Mouse (Mus musculus) myocyte (in vitro differentiated cells): ENCODE measurements around the gene Dlgap4.

Experiments used
- CEBPB ChIP-seq: IDR thresholded peaks from 2 replicates; pipeline ENCODE4 v1.6.1; 2011; ENCODE audit warnings: mild to moderate bottlenecking, moderate library complexity; ENCODE audit not compliant: poor library complexity, insufficient read depth, severe bottlenecking
- E2F4 ChIP-seq: IDR thresholded peaks from one replicate; pipeline ENCODE4 v1.6.1; 2011; ENCODE audit warnings: mild to moderate bottlenecking, control low read depth, moderate library complexity; ENCODE audit not compliant: insufficient read depth
- MAX ChIP-seq: IDR thresholded peaks from one replicate; pipeline ENCODE4 v1.6.1; 2011; ENCODE audit warnings: low read depth, mild to moderate bottlenecking, control low read depth
- MYOD1 ChIP-seq, 3 experiments: IDR thresholded peaks; one replicate each; pipeline ENCODE4 v1.6.1; 2011; ENCODE audit warnings: control low read depth in 2 of 3, low read depth in 2 of 3, mild to moderate bottlenecking in 2 of 3, moderate library complexity in 1 of 3; ENCODE audit not compliant: insufficient read length in 2 of 3, control insufficient read depth in 1 of 3
- MYOG ChIP-seq, 3 experiments: IDR thresholded peaks; one replicate each; pipeline ENCODE4 v1.6.1; 2011; ENCODE audit warnings: control low read depth in 2 of 3, low read depth in 2 of 3, mild to moderate bottlenecking in 2 of 3; ENCODE audit not compliant: insufficient read length in 2 of 3, control insufficient read depth in 1 of 3, insufficient read depth in 1 of 3
- POLR2A ChIP-seq: IDR thresholded peaks from one replicate; pipeline ENCODE4 v1.6.1; 2011; ENCODE audit warnings: low read depth, mild to moderate bottlenecking, control low read depth, moderate library complexity; ENCODE audit not compliant: insufficient read length
- POLR2AphosphoS2 ChIP-seq: IDR thresholded peaks from one replicate; pipeline ENCODE4 v1.6.1; 2011; ENCODE audit warnings: low read depth, control low read depth; ENCODE audit not compliant: insufficient read length
- SRF ChIP-seq: IDR thresholded peaks from one replicate; pipeline ENCODE4 v1.6.1; 2011; ENCODE audit warnings: low read depth; ENCODE audit not compliant: control insufficient read depth, insufficient read length
- TCF12 ChIP-seq: IDR thresholded peaks from one replicate; pipeline ENCODE4 v1.6.1; 2011; ENCODE audit warnings: mild to moderate bottlenecking, control low read depth; ENCODE audit not compliant: poor library complexity, insufficient read depth, severe bottlenecking
- USF1 ChIP-seq: IDR thresholded peaks from one replicate; pipeline ENCODE4 v1.6.1; 2011; ENCODE audit warnings: low read depth, mild to moderate bottlenecking, control low read depth, moderate library complexity

DNA sequence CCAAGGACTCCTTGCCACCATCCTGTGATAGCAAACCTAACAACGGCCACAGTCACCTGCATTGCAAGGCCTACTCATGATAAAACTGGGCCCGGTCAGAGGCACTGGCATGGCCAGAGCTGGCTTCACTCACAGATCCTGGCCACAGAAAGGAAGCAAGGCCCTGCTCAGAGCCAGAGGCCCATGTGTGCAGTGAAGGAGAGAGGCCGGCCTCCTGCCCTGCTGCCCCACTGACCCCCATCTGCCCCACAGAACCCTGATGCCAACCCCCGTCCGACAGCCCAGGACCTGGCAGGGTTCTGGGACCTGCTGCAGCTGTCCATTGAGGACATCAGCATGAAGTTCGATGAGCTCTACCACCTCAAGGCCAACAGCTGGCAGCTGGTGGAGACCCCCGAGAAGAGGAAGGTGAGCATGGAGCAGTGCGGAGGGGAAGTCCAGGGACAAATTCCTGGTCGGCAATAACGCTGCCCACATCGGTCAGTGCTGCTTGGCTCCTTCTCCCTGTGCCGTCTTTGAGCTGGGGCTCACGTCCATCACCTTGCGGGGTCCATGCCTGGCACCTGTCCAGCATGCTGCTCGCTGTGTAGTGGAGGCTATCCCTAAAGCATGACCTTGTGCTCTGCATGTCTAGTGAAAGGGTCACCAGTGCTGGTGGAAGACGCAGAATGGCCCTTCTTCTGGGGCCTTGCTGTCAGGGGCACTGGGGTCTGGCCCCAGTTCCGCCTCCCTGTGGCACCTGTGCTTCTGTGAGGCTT is 148.2 kb downstream of the Dlgap4 start:
- TF ChIP-seq CEBPB (no peak), POLR2A (peak; percentile 41), POLR2AphosphoS2 (no peak), MYOG (IDR thresholded peaks at IDR 0.05; ENCODE audit: control insufficient read depth in 1 of 3, insufficient read depth in 1 of 3, insufficient read length in 2 of 3, low read depth in 2 of 3) (no peak), MAX (no peak), E2F4 (no peak), MYOD1 (IDR thresholded peaks at IDR 0.05; ENCODE audit: control insufficient read depth in 1 of 3, insufficient read length in 2 of 3, low read depth in 2 of 3) (no peak), USF1 (no peak), SRF (no peak), TCF12 (no peak)
